Mouse (Mus musculus) heart, postnatal 14 days (tissue): ENCODE results near the gene Gmds. TPM values are rescaled to one million over a fixed set of nuclear protein-coding genes. Genes with fewer than 3 reads are reported as not detected.

Source experiments
- DNase-seq, 2 experiments: peaks; one replicate each; pipeline ENCODE4 v3.0.0; 2021 to 2022
- intact Hi-C: fragments of 180-260 bp; cut with DNase I; formaldehyde crosslinking; loops from one replicate; pipeline ENCODE4 v1.15.1; 2025
- total RNA-seq, 2 experiments: library from RNA; stranded (reverse); gene quantifications; 2 replicates each; pipeline ENCODE4 v1.2.3; 2021

Gmds gene
- total RNA-seq, 2 experiments from 2014 or later: 6.3 to 6.6 TPM

GRCm38 (mm10) chr13:32047980-32048959 lies 290.3 kb downstream of the Gmds start:
- no peak for DNase-seq
- intact Hi-C loops: no loop called here

- intact Hi-C loops: no loop called here
- no peak for DNase-seq
Measured at GRCm38 (mm10) chr13:32046961-32047360, 291.6 kb downstream of the Gmds start.

- intact Hi-C loops: no loop called here
- DNase-seq: no peak
Measured at GRCm38 (mm10) chr13:32042748-32043147, 295.8 kb downstream of the Gmds start.

GRCm38 (mm10) chr13:32040822-32041221 lies 297.7 kb downstream of the Gmds start:
- intact Hi-C loops: no loop called here
- DNase-seq: no peak

- no peak for DNase-seq
- intact Hi-C loops: loop anchor here (10.0 kb wide), 1 partner anchor 258 kb away; no protein-coding TSS in a partner anchor
Measured at GRCm38 (mm10) chr13:32036902-32037301, 301.6 kb downstream of the Gmds start.

GRCm38 (mm10) chr13:32034799-32035448 lies 303.6 kb downstream of the Gmds start:
- intact Hi-C loops: loop anchor here (10.0 kb wide), 1 partner anchor 260 kb away; no protein-coding TSS in a partner anchor
- DNase-seq: no peak

- intact Hi-C loops: loop anchor here (10.0 kb wide), 1 partner anchor 261 kb away; no protein-coding TSS in a partner anchor
- DNase-seq: no peak
Measured at GRCm38 (mm10) chr13:32034139-32034538, 304.4 kb downstream of the Gmds start.

GRCm38 (mm10) chr13:32026226-32026975 lies 312.1 kb downstream of the Gmds start:
- no peak for DNase-seq
- intact Hi-C loops: loop anchor here (10.0 kb wide), 1 partner anchor 138 kb away; no protein-coding TSS in a partner anchor

- intact Hi-C loops: loop anchor here (10.0 kb wide), 1 partner anchor 140 kb away; no protein-coding TSS in a partner anchor
- DNase-seq: no peak
Measured at GRCm38 (mm10) chr13:32024822-32025221, 313.7 kb downstream of the Gmds start.

GRCm38 (mm10) chr13:32020455-32021249 lies 317.9 kb downstream of the Gmds start:
- no peak for DNase-seq
- intact Hi-C loops: loop anchor here (10.0 kb wide), 1 partner anchor 144 kb away; no protein-coding TSS in a partner anchor

GRCm38 (mm10) chr13:32019256-32019620 lies 319.3 kb downstream of the Gmds start:
- DNase-seq: no peak
- intact Hi-C loops: loop anchor here (5.0 kb wide), 1 partner anchor 212 kb away; the partner anchor contains the start of gene Foxc1

GRCm38 (mm10) chr13:32018518-32019255 lies 319.9 kb downstream of the Gmds start:
- intact Hi-C loops: loop anchor here (5.0 kb wide), 1 partner anchor 211 kb away; the partner anchor contains the start of gene Foxc1
- peak; percentile 73 to 76 for DNase-seq

- no peak for DNase-seq
- intact Hi-C loops: loop anchor here (5.0 kb wide), 1 partner anchor 52 kb away; no protein-coding TSS in a partner anchor
Measured at GRCm38 (mm10) chr13:32008802-32009201, 329.7 kb downstream of the Gmds start.

GRCm38 (mm10) chr13:32008116-32008641 lies 330.4 kb downstream of the Gmds start:
- peak; percentile 13 to 22 for DNase-seq
- intact Hi-C loops: loop anchor here (5.0 kb wide), 1 partner anchor 51 kb away; no protein-coding TSS in a partner anchor

- intact Hi-C loops: no loop called here
- DNase-seq: no peak
Measured at GRCm38 (mm10) chr13:31993391-31993790, 345.1 kb downstream of the Gmds start.

GRCm38 (mm10) chr13:31992409-31993201 lies 345.9 kb downstream of the Gmds start:
- intact Hi-C loops: no loop called here
- peak in 1 of 2 experiments; percentile 4 for DNase-seq

- no peak for DNase-seq
Measured at GRCm38 (mm10) chr13:31981198-31981597, 357.3 kb downstream of the Gmds start.

More at GRCm38 (mm10) chr13:31981198-31981597, 357.3 kb downstream of the Gmds start:
- intact Hi-C loops: no loop called here
